Mouse (Mus musculus) limb, embryonic 13.5 days (tissue): ENCODE data around the gene Ccl2. TPM values are rescaled to one million over a fixed set of nuclear protein-coding genes. Genes with fewer than 3 reads are reported as not detected.

ENCODE experiments used
- ATAC-seq: fragments of 200-750 bp; cut with Nextera tagmentation; 2 replicates; pipeline ENCODE4 v1.8.0; 2017; ENCODE audit warnings: low read depth, moderate number of reproducible peaks, moderate TSS enrichment; ENCODE audit not compliant: low FRiP score
- H3K27ac ChIP-seq: fragments of 300-500 bp; sonication (generic); 2 replicates; pipeline ENCODE4 v1.5.1; 2015; ENCODE audit warnings: inconsistent platforms, mild to moderate bottlenecking, moderate library complexity
- H3K27me3 ChIP-seq: fragments of 300-500 bp; sonication (generic); 2 replicates; pipeline ENCODE4 v1.6.1; 2015; ENCODE audit warnings: mild to moderate bottlenecking, inconsistent platforms
- H3K36me3 ChIP-seq: fragments of 300-500 bp; sonication (generic); 2 replicates; pipeline ENCODE4 v1.6.1; 2015; ENCODE audit warnings: inconsistent platforms, mild to moderate bottlenecking, moderate library complexity
- H3K4me1 ChIP-seq: fragments of 300-500 bp; sonication (generic); 2 replicates; pipeline ENCODE4 v1.6.1; 2015; ENCODE audit warnings: inconsistent platforms
- H3K4me2 ChIP-seq: fragments of 300-500 bp; sonication (generic); replicated peaks from 2 replicates; pipeline ENCODE4 v1.6.1; 2015; ENCODE audit warnings: inconsistent platforms, mild to moderate bottlenecking, moderate library complexity
- H3K4me3 ChIP-seq: fragments of 300-500 bp; sonication (generic); 2 replicates; pipeline ENCODE4 v1.5.1; 2015; ENCODE audit warnings: moderate library complexity, mild to moderate bottlenecking, inconsistent platforms
- H3K9ac ChIP-seq: fragments of 300-500 bp; sonication (generic); 2 replicates; pipeline ENCODE4 v1.6.1; 2015; ENCODE audit warnings: mild to moderate bottlenecking, inconsistent platforms
- H3K9me3 ChIP-seq: fragments of 300-500 bp; sonication (generic); 2 replicates; pipeline ENCODE4 v1.6.1; 2016; ENCODE audit warnings: inconsistent platforms
- WGBS: fragments of 180-500 bp; shearing (Covaris S2); methylation state at CpG from one replicate; pipeline ENCODE4 v1.1.7; 2015; 5-methylcytosine and 5-hydroxymethylcytosine counted together
- polyA plus RNA-seq: library from polyadenylated mRNA; unstranded; fragments of >200 nt; fragmentation: Nextera tagmentation; extraction: Ambion mirVana; gene quantifications from 2 replicates; pipeline ENCODE4 v1.2.1, GENCODE M21; 2015

The Ccl2 gene
- polyA plus RNA-seq, 1 experiment from 2014 or later = 5.2 TPM

DNA sequence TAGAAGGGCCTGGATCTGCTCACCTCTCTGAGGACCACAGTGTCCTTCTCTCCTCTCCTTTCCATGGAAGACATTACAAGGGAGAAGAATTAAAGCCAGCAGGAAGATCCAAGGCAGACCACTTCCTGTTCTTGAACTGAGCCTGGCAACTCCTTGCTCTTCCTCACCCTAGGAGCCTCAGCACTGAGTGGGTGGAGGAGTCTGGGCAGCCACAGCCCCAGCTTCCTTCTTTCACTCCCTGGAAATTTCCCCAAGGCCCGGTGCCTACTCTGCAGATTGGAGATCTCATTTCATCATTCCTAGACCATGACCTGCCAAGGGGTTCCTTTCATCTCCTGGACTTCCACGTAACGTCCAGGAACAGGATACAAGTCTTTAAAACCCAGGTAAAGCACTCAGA is 37.6 kb downstream of the Ccl2 start:
- 78% methylated on average over 3 of the region's 3 CpGs for WGBS
- Histone ChIP-seq H3K27ac (no peak overlapping the region), H3K4me2 (no peak overlapping the region), H3K4me1 (no peaks in the 10 kb centered on the region), H3K27me3 (no peaks in the 10 kb centered on the region), H3K9ac (no peak overlapping the region), H3K9me3 (no peaks in the 10 kb centered on the region), H3K4me3 (no peak overlapping the region), H3K36me3 (no peaks in the 10 kb centered on the region)
- no peak for ATAC-seq

DNA sequence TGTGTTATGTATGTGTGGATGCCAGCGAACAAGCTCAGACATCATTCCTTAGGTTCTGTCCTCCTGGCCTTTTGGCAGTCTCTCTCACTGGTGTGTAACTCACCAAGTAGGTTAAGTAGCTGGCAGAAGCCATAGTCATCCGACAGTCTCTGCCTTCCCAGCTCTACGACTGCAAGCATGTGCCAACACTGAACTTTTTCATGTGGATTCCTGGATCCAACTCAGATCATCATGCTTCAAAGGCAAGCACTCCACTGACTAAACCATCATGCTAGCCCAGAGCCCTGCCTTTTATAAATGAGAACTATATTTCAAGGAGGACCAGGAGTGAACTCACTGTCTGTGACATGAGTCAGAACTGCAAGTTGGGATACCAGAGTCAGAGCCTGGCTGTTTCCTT is 38.3 kb downstream of the Ccl2 start:
- no peak overlapping the region for H3K9ac ChIP-seq
- WGBS = 90% methylated on average over 3 of the region's 3 CpGs

DNA sequence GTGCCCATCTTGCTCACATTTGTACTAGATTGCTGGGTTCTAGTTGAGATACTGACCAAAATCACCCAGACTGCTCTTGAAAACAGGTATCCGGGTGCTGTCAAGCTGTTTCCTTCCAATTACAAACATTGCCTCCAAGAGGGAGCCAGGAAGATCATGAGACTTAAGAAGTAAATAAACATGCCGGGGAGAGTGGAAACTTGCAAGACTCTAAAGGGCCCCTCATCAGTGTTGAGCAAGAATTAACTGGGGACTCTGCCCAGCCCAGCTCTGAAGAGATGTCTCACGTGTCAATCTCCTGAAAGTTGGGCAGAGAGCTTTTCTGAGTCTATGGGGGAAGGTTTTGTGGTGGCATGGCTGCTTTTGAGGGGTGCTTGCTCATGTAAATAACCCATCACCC is 41.7 kb downstream of the Ccl2 start:
- Histone ChIP-seq H3K36me3 (no peaks in the 10 kb centered on the region), H3K27me3 (no peaks in the 10 kb centered on the region), H3K9me3 (no peaks in the 10 kb centered on the region), H3K4me3 (no peak overlapping the region), H3K4me2 (no peak overlapping the region), H3K4me1 (no peaks in the 10 kb centered on the region), H3K27ac (no peak overlapping the region), H3K9ac (no peak overlapping the region)
- ATAC-seq = no peak
- WGBS = 53% methylated on average over 3 of the region's 3 CpGs

More for the DNA sequence above, 38.3 kb downstream of the Ccl2 start:
- Histone ChIP-seq H3K27ac (no peak overlapping the region), H3K4me3 (no peak overlapping the region), H3K4me1 (no peaks in the 10 kb centered on the region), H3K4me2 (no peak overlapping the region), H3K9me3 (no peaks in the 10 kb centered on the region), H3K36me3 (no peaks in the 10 kb centered on the region), H3K27me3 (no peaks in the 10 kb centered on the region)
- no peak for ATAC-seq

DNA sequence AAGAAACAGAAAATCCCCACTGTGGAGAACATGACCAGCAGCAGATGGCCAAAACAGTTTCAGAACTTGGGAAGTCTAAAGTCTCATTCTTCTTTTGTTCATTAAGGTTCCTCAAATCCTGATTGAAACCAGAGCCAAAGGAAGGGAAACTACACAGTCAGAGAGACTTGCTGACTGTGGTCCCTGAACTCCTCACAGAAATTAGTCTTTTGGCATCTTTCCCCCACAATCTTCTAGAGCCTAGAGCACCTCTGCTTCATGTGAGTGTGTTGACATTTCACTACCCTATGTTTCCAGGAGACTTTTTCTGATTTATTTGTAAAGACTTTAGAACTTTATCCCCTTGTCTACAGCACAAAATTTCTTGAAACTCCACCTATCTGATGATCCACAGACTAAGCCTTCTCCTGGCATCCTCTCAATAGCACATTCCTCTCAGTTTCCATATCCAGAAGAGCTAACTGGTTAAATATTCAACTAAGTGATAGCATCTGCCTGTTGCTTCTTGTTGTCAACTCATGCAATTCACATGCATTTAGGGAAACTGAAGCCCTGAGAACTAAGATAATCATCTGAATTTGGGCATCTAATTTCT is 42.9 kb downstream of the Ccl2 start:
- no peak for ATAC-seq

DNA sequence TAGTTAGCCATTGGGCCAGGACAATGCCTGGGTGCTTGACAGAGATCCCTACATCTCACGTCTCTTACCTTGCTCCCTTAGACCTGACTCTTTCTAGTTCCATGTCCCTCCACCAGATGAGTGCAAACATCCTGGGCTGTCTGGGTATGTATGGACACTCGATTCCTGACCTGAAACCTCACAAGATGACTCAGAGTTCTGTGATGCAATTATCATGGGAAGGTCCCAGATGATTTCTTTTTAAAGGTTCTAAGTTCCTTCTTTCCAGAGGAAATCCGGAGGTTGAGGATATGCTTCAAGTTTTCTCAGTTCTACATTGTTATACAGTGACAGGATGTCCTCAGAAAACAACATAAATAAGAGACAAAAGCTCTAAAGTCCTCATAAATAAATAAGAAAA is 45.5 kb downstream of the Ccl2 start:
- H3K36me3 ChIP-seq = no peaks in the 10 kb centered on the region
- 78% methylated on average over 3 of the region's 3 CpGs for WGBS
- no peaks in the 10 kb centered on the region for H3K27me3 ChIP-seq
- H3K9me3 ChIP-seq = no peaks in the 10 kb centered on the region
- no peak overlapping the region for H3K4me3 ChIP-seq
- H3K4me2 ChIP-seq = no peak overlapping the region
- no peaks in the 10 kb centered on the region for H3K4me1 ChIP-seq
- H3K27ac ChIP-seq = no peak overlapping the region
- no peak for ATAC-seq
- H3K9ac ChIP-seq = no peak overlapping the region

More for the DNA sequence above, 42.9 kb downstream of the Ccl2 start:
- Histone ChIP-seq H3K4me3 (no peak overlapping the region), H3K36me3 (no peaks in the 10 kb centered on the region), H3K4me1 (no peaks in the 10 kb centered on the region), H3K9ac (no peak overlapping the region), H3K27me3 (no peaks in the 10 kb centered on the region), H3K27ac (no peak overlapping the region), H3K9me3 (no peaks in the 10 kb centered on the region), H3K4me2 (no peak overlapping the region)

DNA sequence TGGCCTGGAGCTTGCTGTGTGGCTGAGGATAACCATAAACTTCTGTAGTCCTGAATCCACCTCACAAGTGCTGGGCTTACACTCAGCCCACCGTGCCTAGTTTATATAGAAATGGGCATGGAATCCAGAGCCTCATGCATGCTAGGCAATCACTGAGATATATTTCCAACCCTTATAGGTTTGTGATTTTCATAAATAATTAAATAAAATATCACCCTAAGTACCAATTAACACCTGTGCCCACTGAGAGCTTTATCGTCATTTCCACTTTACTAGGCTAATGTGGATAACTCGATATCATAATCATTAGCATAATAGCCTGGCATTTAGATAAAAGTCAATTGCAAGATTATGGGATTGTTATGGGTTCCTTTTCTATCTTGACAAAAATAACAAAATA is 49.0 kb downstream of the Ccl2 start:
- Histone ChIP-seq H3K4me1 (no peaks in the 10 kb centered on the region), H3K36me3 (no peaks in the 10 kb centered on the region), H3K4me3 (no peak overlapping the region), H3K4me2 (no peak overlapping the region), H3K27me3 (no peaks in the 10 kb centered on the region), H3K27ac (no peak overlapping the region), H3K9ac (no peak overlapping the region), H3K9me3 (no peaks in the 10 kb centered on the region)
- ATAC-seq = no peak
- WGBS = 88% methylated on average over 3 of the region's 3 CpGs

Other genes with a start within 250 kb of the Ccl2 start
- gene 5530401A14Rik, start 174.9 kb upstream of the Ccl2 start, polyA plus RNA-seq = not detected in 2 replicates
- 0.65 and 0.68 TPM in 2 replicates for gene Asic2, start 67.1 kb upstream of the Ccl2 start, polyA plus RNA-seq
- gene Gm17268, start 3.0 kb downstream of the Ccl2 start, polyA plus RNA-seq = not detected in 2 replicates
- 2.1 TPM in 2 replicates for gene Ccl7, start 10.1 kb downstream of the Ccl2 start, polyA plus RNA-seq
- 2.2 and 2.3 TPM in 2 replicates for gene Ccl11, start 22.3 kb downstream of the Ccl2 start, polyA plus RNA-seq
- gene Ccl12, start 66.3 kb downstream of the Ccl2 start, polyA plus RNA-seq = 3.2 and 3.7 TPM in 2 replicates
- gene Ccl8, start 79.6 kb downstream of the Ccl2 start, polyA plus RNA-seq = not detected in 2 replicates